Comparison of ENCODE assay signal across 19 mouse cellular contexts in the genomic region with DNA sequence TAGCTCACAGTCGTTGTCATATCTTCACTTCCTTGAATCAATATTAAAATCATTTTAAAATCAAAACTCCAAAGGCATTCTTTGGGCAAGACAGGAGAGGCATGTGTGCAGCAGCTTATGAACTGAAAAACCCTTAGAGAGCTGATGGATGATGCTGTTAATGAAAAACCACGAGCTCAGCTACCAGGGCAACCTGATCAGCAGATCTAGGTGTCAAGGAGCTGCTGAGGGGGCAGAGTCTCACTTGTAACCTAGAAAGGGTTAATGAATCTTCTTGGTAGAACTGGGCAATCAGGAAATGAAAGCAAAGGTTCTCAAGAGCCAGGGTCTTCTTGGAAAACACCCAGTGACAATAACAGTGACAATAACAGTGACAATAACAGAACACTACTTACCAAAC. TPM values are rescaled to one million over a fixed set of nuclear protein-coding genes. Genes with fewer than 3 reads are reported as not detected.
"Had no signal": no experiment of that assay in that cellular context is flagged by ENCODE, and none has a peak within 500 bp of the region (broad histone marks: within the 10 kb centered on the region; RNA-seq: fewer than 3 reads in every experiment).

No protein-coding gene starts in this region.

- H3K9ac ChIP-seq: intestine, embryonic 15.5 days; limb, embryonic 15.5 days; liver, embryonic 12.5 days; lung, embryonic 14.5 days; midbrain, embryonic 15.5 days; neural tube, embryonic 12.5 days had no signal

- H3K27me3 ChIP-seq: intestine, embryonic 15.5 days; limb, embryonic 15.5 days; liver, embryonic 12.5 days; megakaryocyte, embryonic 14.5 days; midbrain, embryonic 15.5 days; neural tube, embryonic 12.5 days had no signal

- H3K4me3 ChIP-seq: intestine, embryonic 15.5 days; limb, embryonic 15.5 days; liver, embryonic 12.5 days; megakaryocyte, embryonic 14.5 days; midbrain, embryonic 15.5 days; neural tube, embryonic 12.5 days had no signal

- H3K4me2 ChIP-seq: intestine, embryonic 15.5 days; limb, embryonic 15.5 days; liver, embryonic 12.5 days; lung, embryonic 14.5 days; midbrain, embryonic 11.5 days; midbrain, embryonic 15.5 days; neural tube, embryonic 12.5 days had no signal

- H3K4me1 ChIP-seq: intestine, embryonic 15.5 days; limb, embryonic 15.5 days; liver, embryonic 12.5 days; megakaryocyte, embryonic 14.5 days; midbrain, embryonic 15.5 days; neural tube, embryonic 12.5 days had no signal

- H3K36me3 ChIP-seq: intestine, embryonic 15.5 days; limb, embryonic 15.5 days; liver, embryonic 12.5 days; midbrain, embryonic 15.5 days; neural tube, embryonic 12.5 days had no signal

- H3K9me3 ChIP-seq: intestine, embryonic 15.5 days; limb, embryonic 15.5 days; liver, embryonic 12.5 days; megakaryocyte, embryonic 14.5 days; midbrain, embryonic 15.5 days; neural tube, embryonic 12.5 days had no signal

- ATAC-seq: intestine, embryonic 15.5 days; liver, embryonic 12.5 days; midbrain, embryonic 15.5 days had no signal

- DNase-seq: left cerebral cortex, postnatal 4 days; lung, embryonic 14.5 days; lung, postnatal 10 days; right cerebral cortex, postnatal 4 days; spleen, adult 18-20 months; thymus, adult 18-20 months; thymus, postnatal 14 days had no signal

- H3K27ac ChIP-seq: intestine, embryonic 15.5 days; limb, embryonic 15.5 days; liver, embryonic 12.5 days; macrophage; midbrain, embryonic 15.5 days; neural tube, embryonic 12.5 days had no signal

RNA-seq across cellular contexts. Expression of a gene that starts 10.3 kb away (rescaled TPM):
- polyA plus RNA-seq: large intestine, adult 2 months; limb, embryonic 15.5 days; macrophage; midbrain, embryonic 11.5 days; midbrain, embryonic 15.5 days; neural tube, embryonic 12.5 days; stomach, embryonic 14.5 days; urinary bladder, adult 2 months had no signal

RNA-seq across cellular contexts. Expression of a gene that starts 42.4 kb away (rescaled TPM):
- polyA plus RNA-seq: intestine, embryonic 15.5 days; large intestine, adult 2 months; limb, embryonic 15.5 days; liver, embryonic 12.5 days; liver, embryonic 16.5 days; lung, embryonic 14.5 days; macrophage; midbrain, embryonic 11.5 days; midbrain, embryonic 15.5 days; neural tube, embryonic 12.5 days; stomach, embryonic 14.5 days; urinary bladder, adult 2 months had no signal
